21 mouse cellular contexts compared by ENCODE assay signal in the genomic region with DNA sequence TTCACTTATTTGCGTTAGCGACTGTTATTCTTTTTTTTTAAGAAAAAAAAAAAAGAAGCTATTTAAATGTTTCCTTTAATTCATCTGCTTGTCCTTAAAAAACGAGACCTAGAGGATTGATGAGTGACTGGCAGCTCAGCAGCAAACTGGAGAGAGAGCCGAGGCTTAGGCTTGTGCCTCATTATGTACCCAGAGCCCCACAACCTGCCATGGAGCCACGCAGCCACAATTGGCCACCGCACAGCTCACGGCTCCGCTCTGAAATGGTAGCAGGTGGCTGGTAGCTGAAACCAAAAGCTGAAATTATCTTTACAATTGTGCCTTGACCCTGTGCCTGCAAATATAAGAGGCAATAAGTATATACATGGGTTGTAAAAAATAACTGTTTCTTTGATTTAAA.
DNase-seq lines count a peak whose midpoint lies in the region; ATAC-seq and TF ChIP-seq lines count a peak whose summit lies in the region.
"Had no signal": no experiment of that assay in that cellular context is flagged by ENCODE, and none has a peak within 500 bp of the region (broad histone marks: within the 10 kb centered on the region; RNA-seq: fewer than 3 reads in every experiment).

No protein-coding gene starts in this region.

- H3K9ac ChIP-seq in lung, embryonic 16.5 days (ENCODE audit: low read length): no peak overlapping the region
- no peak overlapping the region for H3K9ac ChIP-seq in forebrain, embryonic 16.5 days (replicated peaks; ENCODE audit: low read depth, low read length)
- H3K9ac ChIP-seq: embryonic facial prominence, embryonic 12.5 days; hindbrain, embryonic 12.5 days; neural tube, embryonic 13.5 days had no signal

- H3K9me3 ChIP-seq in lung, embryonic 16.5 days (ENCODE audit: control insufficient read depth, low read length): no peaks in the 10 kb centered on the region
- H3K9me3 ChIP-seq in forebrain, embryonic 16.5 days (ENCODE audit: control insufficient read depth, low read length): no peaks in the 10 kb centered on the region
- H3K9me3 ChIP-seq: embryonic facial prominence, embryonic 12.5 days; heart, embryonic 10.5 days; hindbrain, embryonic 12.5 days; midbrain, embryonic 10.5 days; neural tube, embryonic 13.5 days had no signal

- peak overlapping the region; percentile 15; the same call in 1 of the 2 replicates for H3K4me3 ChIP-seq in layer of hippocampus, adult 2 months
- H3K4me3 ChIP-seq in lung, embryonic 16.5 days (ENCODE audit: low read length): no peak overlapping the region
- no peak overlapping the region for H3K4me3 ChIP-seq in lung, adult 2 months (replicated peaks; ENCODE audit: extremely low read depth, low read depth, low read length)
- H3K4me3 ChIP-seq in forebrain, embryonic 16.5 days (replicated peaks; ENCODE audit: low read length): no peak overlapping the region
- no peak overlapping the region for H3K4me3 ChIP-seq in gastrocnemius, adult 2 months
- H3K4me3 ChIP-seq: embryonic facial prominence, embryonic 12.5 days; erythroblast, embryonic 14.5 days; heart, embryonic 10.5 days; hindbrain, embryonic 12.5 days; midbrain, embryonic 10.5 days; neural tube, embryonic 13.5 days had no signal

- DNase-seq in layer of hippocampus, adult 2 months (ENCODE audit: low spot score in 2 of 2): no peak
- no peak for DNase-seq in layer of hippocampus, adult 11-12 months (ENCODE audit: low spot score)
- DNase-seq in lung, adult 2 months: no peak
- peak; percentile 13 for DNase-seq in right cerebral cortex, postnatal 14 days
- DNase-seq in gastrocnemius, adult 2 months: no peak
- DNase-seq: adrenal gland, adult 2 months; cerebellum, adult 9-11 months; kidney, adult 18-20 months; left cerebral cortex, postnatal 4 days; liver; thymus, postnatal 25 days had no signal

- peak overlapping the region; percentile 61 for H3K27ac ChIP-seq in layer of hippocampus, adult 2 months
- no peak overlapping the region for H3K27ac ChIP-seq in lung, embryonic 16.5 days (ENCODE audit: low read length)
- H3K27ac ChIP-seq in forebrain, embryonic 16.5 days (ENCODE audit: low read length): peak overlapping the region; percentile 60
- no peak overlapping the region for H3K27ac ChIP-seq in gastrocnemius, adult 2 months
- H3K27ac ChIP-seq: embryonic facial prominence, embryonic 12.5 days; heart, embryonic 10.5 days; hindbrain, embryonic 12.5 days; kidney, postnatal 0 days; macrophage; midbrain, embryonic 10.5 days; neural tube, embryonic 13.5 days had no signal

- no peak for ATAC-seq in lung, embryonic 16.5 days (ENCODE audit: low read depth)
- peak; percentile 81 for ATAC-seq in forebrain, embryonic 16.5 days

- H3K27me3 ChIP-seq in lung, embryonic 16.5 days (ENCODE audit: control insufficient read depth, insufficient read depth, low read depth, low read length): no peaks in the 10 kb centered on the region
- H3K27me3 ChIP-seq in forebrain, embryonic 16.5 days (replicated peaks; ENCODE audit: control insufficient read depth, insufficient read depth, low read length): no peaks in the 10 kb centered on the region
- H3K27me3 ChIP-seq: embryonic facial prominence, embryonic 12.5 days; hindbrain, embryonic 12.5 days; neural tube, embryonic 13.5 days had no signal

- no peaks in the 10 kb centered on the region for H3K4me1 ChIP-seq in lung, embryonic 16.5 days (replicated peaks; ENCODE audit: control insufficient read depth, insufficient read depth, low read length)
- H3K4me1 ChIP-seq in lung, adult 2 months (ENCODE audit: control insufficient read depth, insufficient read depth, low read length): no peaks in the 10 kb centered on the region
- peaks cover 2% of the 10 kb centered on the region; the same call in 1 of the 2 replicates for H3K4me1 ChIP-seq in forebrain, embryonic 16.5 days (replicated peaks; ENCODE audit: control insufficient read depth, insufficient read depth, low read length)
- H3K4me1 ChIP-seq: embryonic facial prominence, embryonic 12.5 days; heart, embryonic 10.5 days; hindbrain, embryonic 12.5 days; midbrain, embryonic 10.5 days; neural tube, embryonic 13.5 days had no signal

- 60% methylated on average over 8 of the region's 8 CpGs for WGBS in lung, embryonic 16.5 days
- WGBS in lung, adult 2 months: 64% methylated on average over 8 of the region's 8 CpGs
- 30% methylated on average over 8 of the region's 8 CpGs for WGBS in forebrain, embryonic 16.5 days

- TF ChIP-seq POLR2A in lung, adult 2 months (IDR thresholded peaks at IDR 0.05; ENCODE audit: borderline replicate concordance, extremely low read depth, low read depth, low read length): no peak

- peak overlapping the region; percentile 24 for H3K4me2 ChIP-seq in lung, embryonic 16.5 days (ENCODE audit: low read depth, low read length)
- H3K4me2 ChIP-seq in forebrain, embryonic 16.5 days (ENCODE audit: low read length): no peak overlapping the region
- H3K4me2 ChIP-seq: embryonic facial prominence, embryonic 12.5 days; hindbrain, embryonic 12.5 days; neural tube, embryonic 13.5 days had no signal

- H3K36me3 ChIP-seq in lung, embryonic 16.5 days (ENCODE audit: control insufficient read depth, insufficient read depth, low read length): no peaks in the 10 kb centered on the region
- no peaks in the 10 kb centered on the region for H3K36me3 ChIP-seq in forebrain, embryonic 16.5 days (ENCODE audit: control insufficient read depth, insufficient read depth)
- H3K36me3 ChIP-seq: embryonic facial prominence, embryonic 12.5 days; heart, embryonic 10.5 days; hindbrain, embryonic 12.5 days; midbrain, embryonic 10.5 days; neural tube, embryonic 13.5 days had no signal

- intact Hi-C loops in gastrocnemius, adult 2 months (cut with DNase I): no loop called here

- no peak for TF ChIP-seq CTCF in layer of hippocampus, adult 2 months (conservative IDR thresholded peaks at IDR 0.05)
- TF ChIP-seq CTCF in lung, adult 2 months (IDR thresholded peaks at IDR 0.05; ENCODE audit: insufficient read depth, low read length): no peak
- TF ChIP-seq CTCF in gastrocnemius, adult 2 months (IDR thresholded peaks at IDR 0.05): no peak

Comparison
In these comparisons a context has a peak if more than half of its experiments do, and no peak if none do; other contexts are left out.
1. H3K27ac ChIP-seq: peak in layer of hippocampus, adult 2 months (single experiment) and forebrain, embryonic 16.5 days (single experiment); none in lung, embryonic 16.5 days (single experiment) and gastrocnemius, adult 2 months (single experiment).